Mouse (Mus musculus) embryonic facial prominence, embryonic 12.5 days (tissue): Measurements from ENCODE around the gene Dnaja3. TPM values are rescaled to one million over a fixed set of nuclear protein-coding genes. Genes with fewer than 3 reads are reported as not detected.

Experiments used
- ATAC-seq: fragments of 200-750 bp; cut with Nextera tagmentation; 2 replicates; pipeline ENCODE4 v1.8.0; 2017; ENCODE audit not compliant: insufficient number of reproducible peaks, insufficient read depth, low FRiP score, low TSS enrichment
- H3K27ac ChIP-seq: fragments of 300-500 bp; sonication (generic); 2 replicates; pipeline ENCODE4 v1.5.1; 2016; ENCODE audit warnings: mild to moderate bottlenecking
- H3K27me3 ChIP-seq: fragments of 300-500 bp; sonication (generic); 2 replicates; pipeline ENCODE4 v1.6.1; 2016; ENCODE audit warnings: mild to moderate bottlenecking, moderate library complexity
- H3K36me3 ChIP-seq: fragments of 300-500 bp; sonication (generic); 2 replicates; pipeline ENCODE4 v1.6.1; 2016; ENCODE audit warnings: mild to moderate bottlenecking
- H3K4me1 ChIP-seq: fragments of 300-500 bp; sonication (generic); 2 replicates; pipeline ENCODE4 v1.6.1; 2016
- H3K4me2 ChIP-seq: fragments of 300-500 bp; sonication (generic); replicated peaks from 2 replicates; pipeline ENCODE4 v1.6.1; 2016; ENCODE audit warnings: mild to moderate bottlenecking, moderate library complexity
- H3K4me3 ChIP-seq: fragments of 300-500 bp; sonication (generic); 2 replicates; pipeline ENCODE4 v1.5.1; 2016; ENCODE audit warnings: mild to moderate bottlenecking
- H3K9ac ChIP-seq: fragments of 300-500 bp; sonication (generic); 2 replicates; pipeline ENCODE4 v1.6.1; 2016; ENCODE audit warnings: mild to moderate bottlenecking, moderate library complexity
- H3K9me3 ChIP-seq: fragments of 300-500 bp; sonication (generic); 2 replicates; pipeline ENCODE4 v1.6.1; 2016; ENCODE audit warnings: mild to moderate bottlenecking, moderate library complexity
- WGBS: fragments of 180-500 bp; shearing (Covaris S2); methylation state at CpG from one replicate; pipeline ENCODE4 v1.1.7; 2016; 5-methylcytosine and 5-hydroxymethylcytosine counted together
- polyA plus RNA-seq: library from polyadenylated mRNA; unstranded; fragments of >200 nt; fragmentation: Nextera tagmentation; extraction: Ambion mirVana; gene quantifications from 2 replicates; pipeline ENCODE4 v1.2.1, GENCODE M21; 2016

Dnaja3 gene
- polyA plus RNA-seq, 1 experiment from 2014 or later = 59.8 TPM

DNA sequence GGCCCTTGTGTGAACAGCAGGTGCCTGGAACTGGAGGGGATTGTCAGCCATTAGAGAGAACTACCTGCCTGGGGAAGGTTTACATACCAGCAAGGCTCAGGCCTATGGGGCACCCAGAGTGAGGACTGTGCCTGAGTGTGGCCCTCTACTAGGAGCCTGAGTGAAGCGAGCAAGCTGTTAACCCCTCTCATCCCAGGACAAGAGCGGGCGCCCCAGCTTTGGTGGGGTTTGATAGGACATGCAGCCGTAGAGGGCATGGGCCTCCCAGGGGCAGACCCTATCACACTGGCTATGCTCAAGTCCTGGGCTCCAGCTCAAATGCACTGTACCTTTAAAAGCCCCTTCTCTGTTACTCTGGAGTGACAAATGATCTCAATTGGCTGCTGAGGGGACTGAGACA is 7.0 kb downstream of the Dnaja3 start:
- Histone ChIP-seq H3K4me3 (no peak overlapping the region), H3K4me1 (peaks cover 88% of the 10 kb centered on the region), H3K36me3 (peaks cover 32% of the 10 kb centered on the region), H3K27me3 (no peaks in the 10 kb centered on the region), H3K9me3 (no peaks in the 10 kb centered on the region), H3K9ac (peak overlapping the region; percentile 11; the same call in 1 of the 2 replicates), H3K4me2 (peak overlapping the region; percentile 8; the same call in 1 of the 2 replicates), H3K27ac (peak overlapping the region; percentile 82)
- ATAC-seq = no peak
- 60% methylated on average over 4 of the region's 4 CpGs for WGBS

DNA sequence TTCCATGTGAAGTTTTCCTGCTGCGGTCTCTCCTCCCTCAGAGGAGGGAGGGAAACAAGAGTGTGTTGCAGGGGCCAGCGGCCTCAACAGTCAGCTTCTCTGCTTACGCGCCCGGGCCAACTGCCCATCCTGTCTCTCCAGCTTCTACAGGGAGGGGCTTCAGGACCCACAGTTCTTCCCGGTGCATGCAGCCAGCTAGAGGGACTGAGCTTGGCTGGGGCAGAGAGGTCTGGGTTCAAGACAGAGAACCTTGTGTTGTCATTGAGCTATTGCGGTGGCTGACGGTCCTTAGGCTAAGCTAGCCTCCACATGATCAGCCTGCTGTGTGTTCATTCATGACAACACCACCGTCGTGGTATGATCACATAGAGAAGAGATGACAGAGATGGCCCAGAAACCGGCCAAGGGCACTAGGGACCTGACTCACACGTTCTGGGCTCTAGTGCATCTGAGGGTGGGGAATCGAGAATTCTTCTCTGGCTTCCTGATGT is 7.9 kb downstream of the Dnaja3 start:
- H3K9ac ChIP-seq = peak overlapping the region; percentile 11; the same call in 1 of the 2 replicates
- H3K36me3 ChIP-seq = peaks cover 32% of the 10 kb centered on the region
- WGBS = 55% methylated on average over 13 of the region's 13 CpGs
- H3K27ac ChIP-seq = peak overlapping the region; percentile 82
- no peaks in the 10 kb centered on the region for H3K9me3 ChIP-seq
- no peak overlapping the region for H3K4me3 ChIP-seq
- H3K27me3 ChIP-seq = no peaks in the 10 kb centered on the region
- peak overlapping the region; percentile 8; the same call in 1 of the 2 replicates for H3K4me2 ChIP-seq
- peaks cover 88% of the 10 kb centered on the region for H3K4me1 ChIP-seq
- no peak for ATAC-seq

DNA sequence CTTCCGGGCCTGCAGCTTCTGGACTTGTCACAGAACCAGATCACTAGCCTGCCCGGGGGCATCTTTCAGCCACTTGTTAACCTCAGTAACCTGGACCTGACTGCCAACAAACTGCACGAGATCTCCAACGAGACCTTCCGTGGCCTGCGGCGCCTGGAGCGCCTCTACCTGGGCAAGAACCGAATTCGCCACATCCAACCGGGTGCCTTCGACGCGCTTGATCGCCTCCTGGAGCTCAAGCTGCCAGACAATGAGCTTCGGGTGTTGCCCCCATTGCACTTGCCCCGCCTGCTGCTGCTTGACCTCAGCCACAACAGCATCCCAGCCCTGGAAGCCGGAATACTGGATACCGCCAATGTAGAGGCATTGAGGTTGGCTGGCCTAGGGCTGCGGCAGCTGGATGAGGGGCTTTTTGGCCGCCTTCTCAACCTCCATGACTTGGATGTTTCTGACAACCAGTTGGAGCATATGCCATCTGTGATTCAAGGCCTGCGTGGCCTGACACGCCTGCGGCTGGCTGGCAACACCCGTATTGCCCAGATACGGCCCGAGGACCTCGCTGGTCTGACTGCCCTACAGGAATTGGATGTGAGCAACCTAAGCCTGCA is 8.7 kb downstream of the Dnaja3 start:
- Histone ChIP-seq H3K4me1 (peaks cover 87% of the 10 kb centered on the region), H3K27me3 (no peaks in the 10 kb centered on the region), H3K27ac (peak overlapping the region; percentile 82), H3K4me2 (no peak overlapping the region), H3K9ac (no peak overlapping the region), H3K36me3 (peaks cover 28% of the 10 kb centered on the region), H3K4me3 (no peak overlapping the region), H3K9me3 (no peaks in the 10 kb centered on the region)
- no peak for ATAC-seq
- WGBS = 85% methylated on average over 28 of the region's 28 CpGs

DNA sequence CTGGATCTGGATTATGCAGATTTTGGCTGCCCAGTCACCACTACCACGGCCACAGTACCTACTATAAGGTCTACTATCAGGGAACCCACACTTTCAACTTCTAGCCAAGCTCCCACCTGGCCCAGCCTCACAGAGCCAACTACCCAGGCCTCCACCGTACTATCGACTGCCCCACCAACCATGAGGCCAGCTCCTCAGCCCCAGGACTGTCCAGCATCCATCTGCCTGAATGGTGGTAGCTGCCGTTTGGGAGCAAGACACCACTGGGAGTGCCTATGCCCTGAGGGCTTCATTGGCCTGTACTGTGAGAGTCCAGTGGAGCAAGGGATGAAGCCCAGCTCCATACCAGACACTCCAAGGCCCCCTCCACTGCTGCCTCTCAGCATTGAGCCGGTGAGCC is 9.4 kb downstream of the Dnaja3 start:
- no peak overlapping the region for H3K27ac ChIP-seq
- H3K4me3 ChIP-seq = no peak overlapping the region
- WGBS = 73% methylated on average over 5 of the region's 5 CpGs
- H3K4me2 ChIP-seq = no peak overlapping the region
- no peaks in the 10 kb centered on the region for H3K27me3 ChIP-seq
- no peak for ATAC-seq
- no peaks in the 10 kb centered on the region for H3K9me3 ChIP-seq
- peaks cover 21% of the 10 kb centered on the region for H3K36me3 ChIP-seq
- H3K9ac ChIP-seq = no peak overlapping the region
- H3K4me1 ChIP-seq = peaks cover 80% of the 10 kb centered on the region

DNA sequence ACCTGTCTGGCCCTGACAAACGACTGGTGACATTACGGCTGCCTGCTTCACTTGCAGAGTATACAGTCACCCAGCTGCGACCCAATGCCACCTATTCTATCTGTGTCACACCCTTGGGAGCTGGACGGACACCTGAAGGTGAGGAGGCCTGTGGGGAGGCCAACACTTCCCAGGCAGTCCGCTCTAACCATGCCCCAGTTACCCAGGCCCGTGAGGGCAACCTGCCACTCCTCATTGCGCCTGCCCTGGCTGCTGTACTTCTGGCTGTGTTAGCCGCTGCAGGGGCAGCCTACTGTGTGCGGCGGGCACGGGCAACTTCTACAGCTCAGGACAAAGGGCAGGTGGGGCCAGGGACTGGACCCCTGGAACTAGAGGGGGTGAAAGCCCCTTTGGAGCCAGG is 9.9 kb downstream of the Dnaja3 start:
- peaks cover 20% of the 10 kb centered on the region for H3K36me3 ChIP-seq
- no peaks in the 10 kb centered on the region for H3K27me3 ChIP-seq
- no peaks in the 10 kb centered on the region for H3K9me3 ChIP-seq
- H3K4me1 ChIP-seq = peaks cover 77% of the 10 kb centered on the region
- H3K27ac ChIP-seq = no peak overlapping the region
- no peak overlapping the region for H3K9ac ChIP-seq
- 89% methylated on average over 11 of the region's 11 CpGs for WGBS
- no peak overlapping the region for H3K4me2 ChIP-seq
- H3K4me3 ChIP-seq = no peak overlapping the region
- no peak for ATAC-seq

DNA sequence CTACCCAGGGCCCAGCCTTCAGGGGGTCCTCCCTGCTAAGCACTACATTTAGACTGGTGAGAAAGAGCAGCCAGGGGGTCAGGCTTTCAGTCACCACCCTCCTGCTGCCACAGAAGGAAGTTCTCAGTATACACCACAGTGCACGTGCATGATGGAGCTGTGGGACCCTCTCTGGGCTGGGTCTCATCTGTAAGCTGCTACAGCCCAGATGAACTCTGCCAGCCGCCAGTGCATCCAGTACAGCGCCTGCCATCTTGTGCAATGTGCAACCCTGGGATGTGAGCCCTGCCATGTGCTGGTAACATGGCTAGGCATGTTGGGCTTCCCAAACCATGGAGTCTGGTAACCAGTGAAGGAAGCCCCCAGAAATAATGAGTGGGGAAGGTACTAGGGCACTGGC is 10.4 kb downstream of the Dnaja3 start:
- Histone ChIP-seq H3K36me3 (peaks cover 21% of the 10 kb centered on the region), H3K27ac (peak overlapping the region; percentile 96; the same call in 1 of the 2 replicates), H3K9me3 (no peaks in the 10 kb centered on the region), H3K4me2 (no peak overlapping the region), H3K9ac (no peak overlapping the region), H3K27me3 (no peaks in the 10 kb centered on the region), H3K4me3 (no peak overlapping the region), H3K4me1 (peaks cover 78% of the 10 kb centered on the region)
- 87% methylated on average over 3 of the region's 3 CpGs for WGBS
- ATAC-seq = no peak

DNA sequence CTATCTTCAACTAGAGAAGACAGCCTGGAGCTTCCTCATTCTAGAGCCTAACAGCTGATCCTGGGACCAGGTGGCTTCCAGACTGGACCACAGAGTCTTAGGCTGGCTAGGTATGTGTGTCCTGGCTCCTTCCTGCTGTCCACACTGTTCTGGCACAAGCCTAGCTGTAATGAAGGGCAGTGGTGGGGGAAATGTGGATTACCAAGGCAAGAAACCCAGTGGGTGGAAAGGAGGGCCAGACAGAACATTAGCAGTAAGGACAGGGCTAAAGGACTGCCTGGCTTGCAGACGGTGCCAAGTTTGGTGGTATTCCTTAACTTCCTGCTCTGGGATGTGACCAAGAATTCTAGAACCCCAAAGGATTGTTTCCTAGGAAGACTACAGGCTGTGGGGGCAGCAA is 11.3 kb downstream of the Dnaja3 start:
- Histone ChIP-seq H3K4me3 (no peak overlapping the region), H3K27me3 (no peaks in the 10 kb centered on the region), H3K9ac (0 out of 2 replicates have a peak overlapping the region, but pooled peaks have one; percentile 2), H3K27ac (peak overlapping the region; percentile 96), H3K4me2 (no peak overlapping the region), H3K36me3 (peaks cover 26% of the 10 kb centered on the region), H3K9me3 (no peaks in the 10 kb centered on the region), H3K4me1 (peaks cover 78% of the 10 kb centered on the region)
- ATAC-seq = no peak
- WGBS = 57% methylated on average over 1 of the region's 1 CpGs

DNA sequence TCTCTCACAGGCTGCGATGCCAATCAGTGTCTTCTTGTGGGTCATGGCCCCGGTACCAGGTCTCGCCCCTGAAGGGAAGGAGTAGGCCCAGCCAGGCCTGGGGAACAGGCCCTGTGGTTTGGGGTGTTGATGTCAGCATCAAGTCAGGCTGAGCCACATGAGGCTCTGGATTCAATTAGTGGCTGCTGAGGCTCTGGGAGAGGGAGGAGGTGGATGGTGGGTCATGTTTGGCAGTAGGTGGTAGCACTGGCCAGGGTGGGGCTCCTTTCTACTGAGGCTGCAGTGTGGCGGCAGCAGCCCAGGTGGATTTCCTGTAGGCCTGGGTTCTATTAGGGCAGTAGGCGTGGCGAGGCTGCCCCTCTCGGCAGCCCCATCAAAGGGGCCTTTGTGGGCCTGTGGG is 11.8 kb downstream of the Dnaja3 start:
- peaks cover 26% of the 10 kb centered on the region for H3K36me3 ChIP-seq
- H3K9me3 ChIP-seq = no peaks in the 10 kb centered on the region
- no peak overlapping the region for H3K4me3 ChIP-seq
- 0 out of 2 replicates have a peak overlapping the region, but pooled peaks have one; percentile 18 for H3K4me2 ChIP-seq
- peak overlapping the region; percentile 2; the same call in 1 of the 2 replicates for H3K9ac ChIP-seq
- ATAC-seq = peak; percentile 74
- H3K4me1 ChIP-seq = peaks cover 78% of the 10 kb centered on the region
- no peaks in the 10 kb centered on the region for H3K27me3 ChIP-seq
- H3K27ac ChIP-seq = peak overlapping the region; percentile 96
- 28% methylated on average over 7 of the region's 7 CpGs for WGBS

DNA sequence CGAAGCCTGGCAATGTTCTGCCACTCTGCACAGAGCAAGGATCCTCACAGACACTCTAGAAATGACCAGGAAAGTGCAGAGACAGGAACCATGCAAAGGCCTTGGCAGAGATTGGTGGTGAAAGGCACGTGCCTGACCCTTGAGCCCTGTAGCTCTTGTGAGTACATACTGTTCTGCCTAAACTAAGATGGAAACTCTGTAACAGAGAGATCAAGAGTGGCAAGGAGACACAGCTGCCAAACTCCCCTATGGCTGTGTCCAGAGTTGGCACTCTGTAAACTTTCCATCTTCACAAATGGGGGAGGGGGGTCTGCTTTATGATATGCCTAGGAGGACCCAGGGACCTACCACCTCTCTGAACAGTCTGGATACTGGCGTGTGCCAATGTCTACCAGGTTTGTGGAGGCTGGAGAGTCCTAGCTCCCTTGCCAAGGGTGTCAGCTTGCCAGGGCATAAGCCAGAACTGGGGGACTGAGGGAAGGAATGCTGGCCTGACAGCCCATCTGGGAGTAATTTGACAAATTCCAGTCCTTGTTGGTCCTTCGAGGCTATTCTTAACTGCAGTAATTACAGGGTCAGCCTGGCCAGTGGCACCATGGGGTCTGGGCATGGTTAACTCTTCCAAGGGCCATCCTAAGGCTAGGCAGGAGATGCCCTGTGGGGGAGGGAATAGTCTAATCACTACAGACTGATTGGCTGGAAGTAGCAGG is 13.1 kb downstream of the Dnaja3 start:
- 48% methylated on average over 4 of the region's 4 CpGs for whole genome bisulfite sequencing
- Histone ChIP-seq H3K4me2 (no peak overlapping the region), H3K4me1 (peaks cover 78% of the 10 kb centered on the region), H3K27me3 (no peaks in the 10 kb centered on the region), H3K9me3 (no peaks in the 10 kb centered on the region), H3K4me3 (no peak overlapping the region), H3K27ac (peak overlapping the region; percentile 96), H3K36me3 (peaks cover 26% of the 10 kb centered on the region), H3K9ac (no peak overlapping the region)
- ATAC-seq = no peak

DNA sequence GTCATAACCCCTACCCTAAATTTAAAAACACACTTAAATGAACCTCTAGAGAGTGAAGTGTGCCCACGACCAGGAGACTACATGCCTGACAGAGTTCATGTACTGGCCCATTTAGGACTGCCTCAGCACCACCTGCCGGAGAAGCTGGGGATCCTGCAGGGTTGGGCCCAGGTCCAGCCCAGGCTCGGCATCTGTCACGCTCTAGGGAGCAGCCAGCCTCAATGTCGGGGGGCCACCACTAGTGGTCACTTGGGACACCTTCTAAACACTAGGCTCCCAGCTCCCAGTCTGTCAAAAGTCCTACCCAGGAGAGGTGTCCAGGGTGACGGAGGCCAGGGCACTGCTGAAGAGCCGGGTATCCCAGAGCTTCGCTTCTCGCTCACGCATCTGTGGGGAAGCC is 14.9 kb downstream of the Dnaja3 start:
- 0 out of 2 replicates have a peak overlapping the region, but pooled peaks have one; percentile 14 for H3K27ac ChIP-seq
- no peak overlapping the region for H3K4me2 ChIP-seq
- no peaks in the 10 kb centered on the region for H3K9me3 ChIP-seq
- H3K9ac ChIP-seq = no peak overlapping the region
- WGBS = 79% methylated on average over 10 of the region's 10 CpGs
- H3K27me3 ChIP-seq = no peaks in the 10 kb centered on the region
- peaks cover 81% of the 10 kb centered on the region for H3K4me1 ChIP-seq
- H3K36me3 ChIP-seq = peaks cover 12% of the 10 kb centered on the region
- H3K4me3 ChIP-seq = no peak overlapping the region
- no peak for ATAC-seq

DNA sequence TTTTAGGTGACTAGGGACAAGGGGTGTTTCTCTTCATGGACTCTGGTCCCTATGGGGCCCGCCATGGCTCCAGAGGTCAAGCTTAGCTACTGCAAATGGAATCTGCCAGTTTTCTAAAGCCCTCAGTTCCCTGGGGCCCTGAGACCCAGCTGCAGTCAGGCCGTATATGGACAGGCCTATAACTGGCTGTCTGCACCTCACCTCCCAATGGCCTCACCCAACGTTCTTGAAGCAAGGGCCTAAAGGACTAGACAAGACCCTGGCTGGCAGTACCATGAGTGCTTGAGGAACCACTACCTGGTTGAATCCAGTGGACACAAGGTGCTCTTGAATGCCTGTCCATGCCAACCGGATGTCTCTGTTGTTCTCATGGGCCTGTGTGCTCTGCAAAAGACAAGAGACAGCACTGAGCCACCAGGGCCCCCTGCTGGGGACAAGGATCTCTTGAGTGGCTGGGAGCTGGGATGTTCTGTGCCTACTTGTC is 15.5 kb downstream of the Dnaja3 start:
- Histone ChIP-seq H3K4me3 (no peak overlapping the region), H3K4me2 (no peak overlapping the region), H3K27ac (peak overlapping the region; percentile 84), H3K9ac (no peak overlapping the region), H3K27me3 (no peaks in the 10 kb centered on the region), H3K36me3 (peaks cover 7% of the 10 kb centered on the region; the same call in 1 of the 2 replicates), H3K9me3 (no peaks in the 10 kb centered on the region), H3K4me1 (peaks cover 75% of the 10 kb centered on the region)
- no peak for ATAC-seq
- 58% methylated on average over 4 of the region's 4 CpGs for WGBS
